Mouse (Mus musculus) small intestine, adult 2 months (tissue): ENCODE results near the gene Mepe.

ENCODE experiments used
- CTCF ChIP-seq: fragments of 200-500 bp; IDR thresholded peaks from 2 replicates; pipeline ENCODE4 v1.5.1; 2012; ENCODE audit warnings: low read depth, mild to moderate bottlenecking, control low read depth, inconsistent platforms, low read length, moderate library complexity, mixed read lengths; ENCODE audit not compliant: insufficient replicate concordance, insufficient read length; ENCODE audit errors: extremely low read depth
- POLR2A ChIP-seq: fragments of 200-500 bp; IDR thresholded peaks from 2 replicates; pipeline ENCODE4 v1.6.1; 2012; ENCODE audit warnings: low read depth, mild to moderate bottlenecking, control low read depth, inconsistent platforms, low read length, moderate library complexity

GRCm38 (mm10) chr5:104337491-104337890 is 12.4 kb downstream of the Mepe start:
- TF ChIP-seq POLR2A (no peak), CTCF (no peak)
